Mouse (Mus musculus): ENCODE data around the gene Actc1.

The Actc1 gene

GRCm38 (mm10) chr2:114050150-114050549, 3.2 kb downstream of the Actc1 start:
- DNase-seq (ENCODE audit: low spot score in 2 of 2): no peak

GRCm38 (mm10) chr2:114049372-114049771, 4.0 kb downstream of the Actc1 start:
- no peak for DNase-seq (ENCODE audit: low spot score in 2 of 2)

- no peak for DNase-seq (ENCODE audit: low spot score in 2 of 2)
These were observed 5.3 kb downstream of the Actc1 start for GRCm38 (mm10) chr2:114047960-114048611.

DNA sequence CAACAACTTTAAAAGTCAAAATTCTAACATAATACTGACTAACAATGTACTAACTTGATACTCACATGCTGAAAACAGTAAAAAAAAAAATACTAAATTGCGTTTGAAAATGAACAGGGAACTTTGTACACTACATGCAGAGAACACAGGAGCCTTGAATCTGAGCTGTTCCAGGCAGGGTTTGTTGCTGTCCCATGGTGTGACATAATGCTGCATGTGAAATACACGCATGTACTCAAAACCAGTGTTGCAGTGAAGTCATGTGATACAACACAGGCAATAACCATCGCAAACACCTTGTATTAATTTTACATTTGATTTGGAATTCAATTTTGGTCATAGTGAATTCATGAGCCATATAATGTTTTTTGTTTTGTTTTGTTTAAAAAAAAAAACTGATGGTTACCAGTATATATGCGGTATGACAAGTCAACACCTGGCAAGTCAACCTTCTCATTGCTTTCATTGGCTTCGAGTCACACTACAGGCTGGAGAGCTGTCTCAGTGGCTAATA, 7.1 kb downstream of the Actc1 start:
- DNase-seq (ENCODE audit: low spot score in 2 of 2): no peak

- DNase-seq (ENCODE audit: low spot score in 2 of 2): no peak
These were observed 15.4 kb downstream of the Actc1 start for GRCm38 (mm10) chr2:114037926-114038325.

- no peak for DNase-seq (ENCODE audit: low spot score in 2 of 2)
These were observed 21.1 kb downstream of the Actc1 start for GRCm38 (mm10) chr2:114032259-114032658.

- no peak for DNase-seq (ENCODE audit: low spot score in 2 of 2)
These were observed 30.0 kb downstream of the Actc1 start for GRCm38 (mm10) chr2:114023383-114023782.

- no peak for DNase-seq (ENCODE audit: low spot score in 2 of 2)
These were observed 33.2 kb downstream of the Actc1 start for GRCm38 (mm10) chr2:114020210-114020563.

GRCm38 (mm10) chr2:114019474-114020209, 33.7 kb downstream of the Actc1 start:
- DNase-seq (ENCODE audit: low spot score in 2 of 2): no peak

GRCm38 (mm10) chr2:114018136-114018535, 35.2 kb downstream of the Actc1 start:
- no peak for DNase-seq (ENCODE audit: low spot score in 2 of 2)

- DNase-seq (ENCODE audit: low spot score in 2 of 2): no peak
These were observed 38.5 kb downstream of the Actc1 start for GRCm38 (mm10) chr2:114014839-114015238.

- DNase-seq (ENCODE audit: low spot score in 2 of 2): no peak
These were observed 39.5 kb downstream of the Actc1 start for GRCm38 (mm10) chr2:114013846-114014245.

- DNase-seq (ENCODE audit: low spot score in 2 of 2): no peak
These were observed 40.0 kb downstream of the Actc1 start, which contains the start of gene Gjd2 for GRCm38 (mm10) chr2:114013295-114013771. Gjd2 (minus strand) TSS chr2:114013619.

DNA sequence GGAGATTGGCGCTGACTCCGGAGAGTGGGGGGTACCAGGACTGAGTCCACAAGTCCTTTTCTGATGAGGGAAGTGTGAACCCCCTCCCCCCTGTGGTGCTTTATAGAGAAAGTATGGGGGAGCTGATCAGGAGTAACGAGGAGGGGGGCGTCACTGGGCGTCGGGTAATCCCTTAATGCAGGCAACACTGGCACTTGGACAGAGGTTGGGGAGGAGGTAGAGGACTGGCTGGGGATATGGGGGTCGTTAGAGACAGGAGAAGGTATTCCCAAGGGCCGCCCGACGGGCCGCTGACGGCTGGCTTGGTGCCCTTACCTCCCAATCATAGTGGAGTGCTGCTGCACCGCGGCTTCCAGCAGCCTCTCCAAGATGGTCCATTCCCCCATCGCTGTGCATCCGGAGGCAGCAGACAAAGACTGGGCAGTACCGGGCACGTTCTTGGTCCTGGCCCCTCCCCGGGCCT, 40.6 kb downstream of the Actc1 start:
- DNase-seq (ENCODE audit: low spot score in 2 of 2): no peak

- no peak for DNase-seq (ENCODE audit: low spot score in 2 of 2)
These were observed 41.5 kb downstream of the Actc1 start for GRCm38 (mm10) chr2:114011838-114012237.

DNA sequence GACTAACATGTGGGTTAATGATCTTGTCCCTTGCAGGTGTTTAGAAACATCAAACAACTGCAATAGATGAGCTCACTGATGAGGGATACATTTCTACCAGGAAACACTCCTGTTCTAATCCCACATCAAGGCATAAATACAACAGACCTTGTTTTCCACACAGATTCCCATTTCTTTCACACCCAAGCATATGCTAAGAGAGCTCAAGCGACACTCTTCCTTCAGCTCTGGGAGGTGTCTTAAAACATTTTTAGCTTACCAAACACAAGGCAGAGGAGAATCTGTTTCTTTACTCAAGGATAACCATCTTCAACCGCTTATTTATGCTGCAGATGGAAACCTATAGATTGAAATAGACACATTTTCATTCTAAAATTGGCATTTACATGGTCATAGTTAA, 45.0 kb downstream of the Actc1 start:
- no peak for DNase-seq (ENCODE audit: low spot score in 2 of 2)

DNA sequence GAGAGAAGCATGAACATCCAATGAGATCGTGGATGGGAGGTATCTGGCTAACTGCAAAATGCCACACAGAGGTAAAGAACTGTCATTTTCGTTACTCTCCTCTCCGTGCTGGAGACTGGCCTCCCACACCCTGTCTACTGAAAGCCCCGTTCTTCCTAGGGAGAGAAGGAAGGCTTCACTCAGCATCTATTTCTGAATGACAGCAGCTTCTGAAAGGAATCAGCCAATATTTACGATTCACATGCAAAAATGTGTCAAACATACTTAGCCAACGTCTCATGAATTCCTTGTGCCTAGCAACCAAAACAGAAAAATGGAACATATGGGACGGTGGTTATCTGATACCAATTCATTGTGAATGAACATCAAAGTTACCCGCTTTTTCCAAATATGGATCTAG, 55.9 kb downstream of the Actc1 start:
- DNase-seq (ENCODE audit: low spot score in 2 of 2): no peak

Measured in frontal cortex, postnatal 25 days (tissue).